Mouse (Mus musculus) embryonic facial prominence, embryonic 15.5 days (tissue): ENCODE results near the gene BC035044. TPM values are rescaled to one million over a fixed set of nuclear protein-coding genes. Genes with fewer than 3 reads are reported as not detected.
"Not testable (repeated sequence)": the region's sequence is repeated elsewhere in the genome, so short reads cannot be mapped to it uniquely, and the experiment has no call there.

Source experiments
- ATAC-seq: fragments of 200-750 bp; cut with Nextera tagmentation; 2 replicates; pipeline ENCODE4 v1.8.0; 2017; ENCODE audit warnings: low read depth, moderate TSS enrichment; ENCODE audit not compliant: insufficient number of reproducible peaks, low FRiP score, low TSS enrichment
- H3K27ac ChIP-seq: fragments of 300-500 bp; sonication (generic); replicated peaks from 2 replicates; pipeline ENCODE4 v1.5.1; 2015; ENCODE audit warnings: mild to moderate bottlenecking, inconsistent platforms
- H3K27me3 ChIP-seq: fragments of 300-500 bp; sonication (generic); 2 replicates; pipeline ENCODE4 v1.6.1; 2015; ENCODE audit warnings: inconsistent platforms
- H3K36me3 ChIP-seq: fragments of 300-500 bp; sonication (generic); 2 replicates; pipeline ENCODE4 v1.6.1; 2015; ENCODE audit warnings: mild to moderate bottlenecking, inconsistent platforms
- H3K4me1 ChIP-seq: fragments of 300-500 bp; sonication (generic); 2 replicates; pipeline ENCODE4 v1.6.1; 2015; ENCODE audit warnings: inconsistent platforms
- H3K4me2 ChIP-seq: fragments of 300-500 bp; sonication (generic); replicated peaks from 2 replicates; pipeline ENCODE4 v1.6.1; 2015; ENCODE audit warnings: mild to moderate bottlenecking, inconsistent platforms
- H3K4me3 ChIP-seq: fragments of 300-500 bp; sonication (generic); replicated peaks from 2 replicates; pipeline ENCODE4 v1.5.1; 2015; ENCODE audit warnings: mild to moderate bottlenecking, inconsistent platforms
- H3K9ac ChIP-seq: fragments of 300-500 bp; sonication (generic); 2 replicates; pipeline ENCODE4 v1.6.1; 2015; ENCODE audit warnings: inconsistent platforms
- H3K9me3 ChIP-seq: fragments of 300-500 bp; sonication (generic); replicated peaks from 2 replicates; pipeline ENCODE4 v1.6.1; 2016; ENCODE audit warnings: inconsistent platforms
- WGBS: fragments of 180-500 bp; shearing (Covaris S2); methylation state at CpG from one replicate; pipeline ENCODE4 v1.1.7; 2015; 5-methylcytosine and 5-hydroxymethylcytosine counted together
- polyA plus RNA-seq: library from polyadenylated mRNA; unstranded; fragments of >200 nt; fragmentation: Nextera tagmentation; extraction: Ambion mirVana; gene quantifications from 2 replicates; pipeline ENCODE4 v1.2.1, GENCODE M21; 2015

Gene BC035044
- polyA plus RNA-seq, 1 experiment from 2014 or later: 0.49 TPM

DNA sequence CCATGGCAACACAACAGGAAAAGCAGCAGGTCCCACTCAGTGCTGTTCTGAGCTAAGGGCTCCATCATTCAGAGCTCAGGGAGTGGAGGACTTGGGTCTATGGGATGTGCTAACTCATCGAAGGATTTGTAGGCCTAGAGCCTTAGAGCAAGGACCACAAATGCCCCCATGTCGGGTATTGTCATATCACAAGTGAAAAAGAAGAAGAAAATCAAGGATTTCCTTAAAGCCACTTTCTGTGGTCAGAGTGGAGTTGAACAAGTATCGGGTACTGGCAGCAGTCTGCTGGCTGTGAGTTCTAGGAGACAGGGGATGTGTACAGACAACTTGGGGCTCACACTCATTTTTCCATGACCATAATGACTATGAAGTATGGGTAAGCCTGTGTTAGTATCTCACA lies 64.1 kb downstream of the BC035044 start:
- H3K4me1 ChIP-seq: no peaks in the 10 kb centered on the region
- H3K9ac ChIP-seq: no peak overlapping the region
- no peak overlapping the region for H3K4me3 ChIP-seq
- no peak for ATAC-seq
- WGBS: 73% methylated on average over 3 of the region's 3 CpGs
- H3K9me3 ChIP-seq: no peaks in the 10 kb centered on the region
- no peak overlapping the region for H3K4me2 ChIP-seq
- H3K27me3 ChIP-seq: no peaks in the 10 kb centered on the region
- H3K36me3 ChIP-seq: no peaks in the 10 kb centered on the region
- H3K27ac ChIP-seq: no peak overlapping the region

DNA sequence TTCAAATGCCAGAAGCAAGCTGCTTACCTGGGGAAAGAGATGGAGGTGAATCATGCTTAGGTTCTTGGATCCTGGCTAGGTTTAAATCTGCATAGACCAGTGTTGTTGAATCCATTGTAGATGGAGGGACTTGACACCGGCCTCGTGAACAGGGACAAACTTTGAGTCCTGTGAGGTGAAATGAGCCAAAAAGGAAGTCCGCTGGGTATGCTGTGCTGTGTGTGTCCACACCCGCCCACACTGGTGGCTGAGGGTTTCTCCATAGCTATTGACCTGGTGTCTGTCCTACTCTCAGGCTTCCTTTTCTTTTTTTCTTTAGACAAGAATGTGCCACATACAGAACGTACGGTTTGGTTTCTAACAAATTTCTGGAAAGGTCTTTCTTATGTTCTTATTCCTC lies 64.8 kb downstream of the BC035044 start, which contains the start of the genes Gm44511 and Klrb1b:
Gene Gm44511 (minus strand): TSS at position 184 of the 400 bp plus-strand sequence.
Gene Klrb1b (minus strand): TSS at position 200 of the 400 bp plus-strand sequence.
- no peak within 1 kb of the TSS for H3K4me3 ChIP-seq
- no peak within 1 kb of the TSS for H3K27ac ChIP-seq
- H3K4me1 ChIP-seq: no peaks in the 10 kb centered on the region
- no peak within 1 kb of the TSS for H3K9ac ChIP-seq
- 83% methylated on average over 6 of the region's 6 CpGs for WGBS
- no peaks in the 10 kb centered on the region for H3K9me3 ChIP-seq
- ATAC-seq: no peak
- no peaks in the 10 kb centered on the region for H3K27me3 ChIP-seq
- H3K36me3 ChIP-seq: no peaks in the 10 kb centered on the region
- H3K4me2 ChIP-seq: no peak within 1 kb of the TSS

DNA sequence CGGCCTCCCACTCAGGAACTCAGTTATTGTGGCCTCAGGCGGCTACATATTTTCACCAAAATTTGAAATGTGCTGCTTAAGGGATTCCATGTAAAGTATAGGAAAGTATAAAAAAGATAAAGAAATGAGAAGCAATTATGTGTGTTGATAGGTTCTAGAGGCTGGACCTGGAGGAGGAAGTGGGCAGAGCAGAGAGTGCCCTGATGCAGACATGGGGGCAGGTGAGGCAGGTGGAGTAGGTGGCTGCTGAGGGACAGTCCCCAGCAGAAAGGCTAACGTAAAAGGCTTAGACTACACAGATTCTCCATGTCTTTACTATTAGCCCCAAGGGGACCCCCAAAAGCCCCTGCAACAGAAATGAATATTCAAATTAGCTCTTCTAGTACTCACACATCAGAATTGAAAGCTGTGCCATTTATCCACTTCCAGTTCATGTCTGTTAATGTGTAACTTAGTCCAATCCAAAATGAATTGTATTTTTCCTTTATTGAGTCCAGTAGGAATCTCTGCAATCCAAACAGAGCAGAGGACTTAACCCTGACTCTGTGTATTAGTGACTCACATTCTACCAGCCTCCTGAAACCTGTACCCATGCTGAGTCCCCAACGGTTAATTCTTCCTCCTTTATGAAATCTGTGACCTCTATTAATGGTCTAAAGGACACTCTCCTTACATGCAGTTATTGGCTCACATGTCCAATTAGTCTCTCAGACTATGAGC lies 72.7 kb downstream of the BC035044 start:
- no peaks in the 10 kb centered on the region for H3K27me3 ChIP-seq
- no peaks in the 10 kb centered on the region for H3K4me1 ChIP-seq
- no peaks in the 10 kb centered on the region for H3K36me3 ChIP-seq
- H3K4me3 ChIP-seq: no peak overlapping the region
- H3K9ac ChIP-seq: no peak overlapping the region
- no peaks in the 10 kb centered on the region for H3K9me3 ChIP-seq
- WGBS: 72% methylated on average over 4 of the region's 4 CpGs
- no peak for ATAC-seq
- H3K27ac ChIP-seq: no peak overlapping the region
- H3K4me2 ChIP-seq: no peak overlapping the region

DNA sequence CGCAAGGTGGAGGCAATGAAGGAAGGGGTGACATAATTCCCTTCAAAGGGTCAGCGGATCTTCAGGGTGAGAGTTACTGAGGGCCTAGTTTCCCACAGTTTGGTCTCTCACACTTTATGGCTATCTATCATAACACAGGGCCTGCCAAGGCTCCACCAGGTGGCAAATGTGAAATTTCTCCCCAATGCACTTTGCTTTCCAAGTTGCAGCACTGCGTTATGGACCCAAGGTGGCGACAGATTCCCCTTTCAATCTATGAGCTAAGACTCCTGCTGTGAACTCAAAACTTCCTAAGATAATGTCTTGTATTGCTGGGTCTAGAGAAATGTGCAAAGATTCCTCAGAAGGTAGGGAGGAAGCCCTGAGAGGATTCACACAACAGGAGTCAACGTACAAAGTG lies 82.4 kb downstream of the BC035044 start:
- ATAC-seq: no peak

DNA sequence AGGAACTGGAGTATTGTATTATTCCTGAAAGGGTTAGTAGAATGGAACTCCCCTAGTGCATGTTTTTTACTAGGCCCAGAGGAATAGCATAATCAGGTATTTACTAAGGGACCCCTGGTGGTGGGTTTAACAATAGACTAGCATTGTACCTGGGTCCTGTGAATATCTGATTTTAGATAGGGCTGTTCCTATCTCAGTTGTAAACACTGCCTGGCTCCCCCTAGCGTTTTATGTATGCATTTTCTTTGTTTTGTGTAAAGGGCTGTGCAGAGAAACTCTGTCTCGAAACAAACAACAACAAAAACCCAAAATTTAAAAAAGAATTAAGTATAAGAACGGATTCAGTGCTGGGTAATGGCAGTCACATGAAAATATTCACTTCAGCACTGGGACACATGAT lies 83.9 kb downstream of the BC035044 start:
- no peak overlapping the region for H3K27ac ChIP-seq
- H3K9ac ChIP-seq: no peak overlapping the region
- no peak overlapping the region for H3K4me3 ChIP-seq
- no peak for ATAC-seq
- no peaks in the 10 kb centered on the region for H3K36me3 ChIP-seq
- no peak overlapping the region for H3K4me2 ChIP-seq
- no peaks in the 10 kb centered on the region for H3K27me3 ChIP-seq
- H3K4me1 ChIP-seq: 0 out of 2 replicates have a peak, but pooled peaks cover 3% of the 10 kb centered on the region
- 69% methylated on average over 3 of the region's 3 CpGs for whole genome bisulfite sequencing
- no peaks in the 10 kb centered on the region for H3K9me3 ChIP-seq

More for the DNA sequence above, 82.4 kb downstream of the BC035044 start:
- no peak overlapping the region for H3K27ac ChIP-seq
- H3K9me3 ChIP-seq: no peaks in the 10 kb centered on the region
- H3K4me1 ChIP-seq: no peaks in the 10 kb centered on the region
- WGBS: 80% methylated on average over 5 of the region's 5 CpGs
- H3K4me2 ChIP-seq: no peak overlapping the region
- no peaks in the 10 kb centered on the region for H3K36me3 ChIP-seq
- no peaks in the 10 kb centered on the region for H3K27me3 ChIP-seq
- no peak overlapping the region for H3K9ac ChIP-seq
- H3K4me3 ChIP-seq: no peak overlapping the region

- not testable (repeated sequence) for H3K27ac ChIP-seq, H3K4me2 ChIP-seq, H3K9me3 ChIP-seq, H3K36me3 ChIP-seq, H3K27me3 ChIP-seq, H3K9ac ChIP-seq, H3K4me1 ChIP-seq, H3K4me3 ChIP-seq, ATAC-seq
- 66% methylated on average over 7 of the region's 7 CpGs for WGBS
Measured at GRCm38 (mm10) chr6:128804823-128805640, 85.9 kb downstream of the BC035044 start.

GRCm38 (mm10) chr6:128802999-128803857 lies 87.7 kb downstream of the BC035044 start:
- no peaks in the 10 kb centered on the region for H3K9me3 ChIP-seq
- H3K27ac ChIP-seq: peak overlapping the region; percentile 84; the same call in 1 of the 2 replicates
- 7% methylated on average over 26 of the region's 26 CpGs for WGBS
- H3K4me1 ChIP-seq: peaks cover 10% of the 10 kb centered on the region
- ATAC-seq: peak; percentile 95
- H3K27me3 ChIP-seq: no peaks in the 10 kb centered on the region
- H3K4me2 ChIP-seq: peak overlapping the region; percentile 61
- no peaks in the 10 kb centered on the region for H3K36me3 ChIP-seq
- H3K9ac ChIP-seq: 0 out of 2 replicates have a peak overlapping the region, but pooled peaks have one; percentile 26
- peak overlapping the region; percentile 51 for H3K4me3 ChIP-seq

- H3K4me3 ChIP-seq: peak overlapping the region; percentile 51
- H3K9ac ChIP-seq: 0 out of 2 replicates have a peak overlapping the region, but pooled peaks have one; percentile 26
- H3K9me3 ChIP-seq: no peaks in the 10 kb centered on the region
- H3K27me3 ChIP-seq: no peaks in the 10 kb centered on the region
- H3K4me2 ChIP-seq: peak overlapping the region; percentile 61
- no peaks in the 10 kb centered on the region for H3K36me3 ChIP-seq
- H3K4me1 ChIP-seq: peaks cover 17% of the 10 kb centered on the region
- H3K27ac ChIP-seq: peak overlapping the region; percentile 84
- ATAC-seq: peak; percentile 49; the same call in 1 of the 2 replicates
- WGBS: 9% methylated on average over 10 of the region's 10 CpGs
Measured at GRCm38 (mm10) chr6:128802557-128802956, 88.4 kb downstream of the BC035044 start.

- not testable (repeated sequence) for H3K36me3 ChIP-seq, ATAC-seq, H3K9me3 ChIP-seq, H3K27me3 ChIP-seq, H3K9ac ChIP-seq, H3K27ac ChIP-seq, H3K4me2 ChIP-seq, H3K4me3 ChIP-seq
- WGBS: 70% methylated on average over 5 of the region's 5 CpGs
- H3K4me1 ChIP-seq: peaks cover 17% of the 10 kb centered on the region
Measured at GRCm38 (mm10) chr6:128800696-128801095, 90.2 kb downstream of the BC035044 start.

DNA sequence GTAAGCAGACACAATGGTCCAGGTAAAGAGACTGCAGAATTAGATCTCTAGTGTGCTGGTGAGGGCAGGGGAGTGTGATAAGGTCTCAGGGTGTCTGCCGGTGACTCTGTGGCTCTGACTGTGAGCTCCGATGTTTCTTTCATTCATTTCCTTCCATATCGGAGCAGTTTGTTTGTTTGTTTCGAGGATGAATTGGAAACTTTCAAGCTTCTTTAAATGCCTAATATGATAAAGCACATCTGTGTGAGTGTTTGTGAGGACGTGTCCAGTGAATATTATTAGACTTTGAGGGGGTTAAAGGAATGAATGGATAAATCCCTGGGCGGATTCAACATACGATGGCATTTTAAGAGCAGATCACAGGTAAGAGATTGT lies 91.0 kb downstream of the BC035044 start:
- Histone ChIP-seq H3K4me3 (peak overlapping the region; percentile 66), H3K27ac (no peak overlapping the region), H3K27me3 (no peaks in the 10 kb centered on the region), H3K4me2 (peak overlapping the region; percentile 55), H3K9me3 (no peaks in the 10 kb centered on the region), H3K4me1 (peaks cover 17% of the 10 kb centered on the region), H3K36me3 (no peaks in the 10 kb centered on the region), H3K9ac (no peak overlapping the region)
- no peak for ATAC-seq
- 16% methylated on average over 7 of the region's 7 CpGs for WGBS
